Mouse (Mus musculus) heart, embryonic 13.5 days (tissue): ENCODE data around the gene Dhdds. TPM values are rescaled to one million over a fixed set of nuclear protein-coding genes. Genes with fewer than 3 reads are reported as not detected.

Source experiments
- ATAC-seq: fragments of 200-750 bp; cut with Nextera tagmentation; 2 replicates; pipeline ENCODE4 v1.8.0; 2017; ENCODE audit warnings: moderate TSS enrichment; ENCODE audit not compliant: insufficient number of reproducible peaks, low FRiP score, low TSS enrichment; ENCODE audit errors: extremely low read depth
- H3K27ac ChIP-seq: fragments of 300-500 bp; sonication (generic); replicated peaks from 2 replicates; pipeline ENCODE4 v1.5.1; 2015; ENCODE audit warnings: moderate library complexity, mild to moderate bottlenecking, inconsistent platforms
- H3K27me3 ChIP-seq: fragments of 300-500 bp; sonication (generic); replicated peaks from 2 replicates; pipeline ENCODE4 v1.6.1; 2015; ENCODE audit warnings: mild to moderate bottlenecking, inconsistent platforms
- H3K36me3 ChIP-seq: fragments of 300-500 bp; sonication (generic); 2 replicates; pipeline ENCODE4 v1.6.1; 2015; ENCODE audit warnings: mild to moderate bottlenecking, inconsistent platforms
- H3K4me1 ChIP-seq: fragments of 300-500 bp; sonication (generic); 2 replicates; pipeline ENCODE4 v1.6.1; 2015; ENCODE audit warnings: inconsistent platforms
- H3K4me2 ChIP-seq: fragments of 300-500 bp; sonication (generic); 2 replicates; pipeline ENCODE4 v1.6.1; 2015; ENCODE audit warnings: inconsistent platforms, mild to moderate bottlenecking, moderate library complexity
- H3K4me3 ChIP-seq: fragments of 300-500 bp; sonication (generic); 2 replicates; pipeline ENCODE4 v1.5.1; 2015; ENCODE audit warnings: moderate library complexity, mild to moderate bottlenecking, inconsistent platforms
- H3K9ac ChIP-seq: fragments of 300-500 bp; sonication (generic); 2 replicates; pipeline ENCODE4 v1.6.1; 2015; ENCODE audit warnings: inconsistent platforms, mild to moderate bottlenecking, moderate library complexity
- H3K9me3 ChIP-seq: fragments of 300-500 bp; sonication (generic); 2 replicates; pipeline ENCODE4 v1.6.1; 2016; ENCODE audit warnings: inconsistent platforms
- WGBS: fragments of 180-500 bp; shearing (Covaris S2); methylation state at CpG from one replicate; pipeline ENCODE4 v1.1.7; 2015; ENCODE audit warnings: mixed read lengths; 5-methylcytosine and 5-hydroxymethylcytosine counted together
- polyA plus RNA-seq: library from polyadenylated mRNA; unstranded; fragments of >200 nt; fragmentation: Nextera tagmentation; extraction: Ambion mirVana; gene quantifications from 2 replicates; pipeline ENCODE4 v1.2.1, GENCODE M21; 2015

Gene Dhdds
- polyA plus RNA-seq, 1 experiment from 2014 or later = 31.0 TPM

- 34% methylated on average over 3 of the region's 3 CpGs for WGBS
- H3K27ac ChIP-seq = no peak overlapping the region
- no peak overlapping the region for H3K9ac ChIP-seq
- H3K9me3 ChIP-seq = 0 out of 2 replicates have a peak, but pooled peaks cover 4% of the 10 kb centered on the region
- peaks cover 26% of the 10 kb centered on the region for H3K4me1 ChIP-seq
- H3K36me3 ChIP-seq = no peaks in the 10 kb centered on the region
- H3K27me3 ChIP-seq = no peaks in the 10 kb centered on the region
- no peak overlapping the region for H3K4me2 ChIP-seq
- H3K4me3 ChIP-seq = no peak overlapping the region
- no peak for ATAC-seq
Measured at GRCm38 (mm10) chr4:133941576-133941975, 59.1 kb downstream of the Dhdds start.

GRCm38 (mm10) chr4:133940386-133941260 lies 60.1 kb downstream of the Dhdds start:
- Histone ChIP-seq H3K4me3 (no peak overlapping the region), H3K9ac (0 out of 2 replicates have a peak overlapping the region, but pooled peaks have one; percentile 10), H3K27ac (no peak overlapping the region), H3K36me3 (no peaks in the 10 kb centered on the region), H3K4me1 (peaks cover 26% of the 10 kb centered on the region), H3K4me2 (no peak overlapping the region), H3K27me3 (no peaks in the 10 kb centered on the region), H3K9me3 (no peaks in the 10 kb centered on the region)
- no peak for ATAC-seq
- WGBS = 72% methylated on average over 13 of the region's 13 CpGs

GRCm38 (mm10) chr4:133938077-133938476 lies 62.6 kb downstream of the Dhdds start:
- H3K4me3 ChIP-seq = no peak overlapping the region
- no peak overlapping the region for H3K4me2 ChIP-seq
- no peaks in the 10 kb centered on the region for H3K36me3 ChIP-seq
- 21% methylated on average over 2 of the region's 2 CpGs for WGBS
- H3K27me3 ChIP-seq = no peaks in the 10 kb centered on the region
- H3K4me1 ChIP-seq = peaks cover 26% of the 10 kb centered on the region
- peak overlapping the region; percentile 24; the same call in 1 of the 2 replicates for H3K27ac ChIP-seq
- no peak overlapping the region for H3K9ac ChIP-seq
- no peak for ATAC-seq
- H3K9me3 ChIP-seq = no peaks in the 10 kb centered on the region

- WGBS = 56% methylated on average over 3 of the region's 3 CpGs
- no peak overlapping the region for H3K27ac ChIP-seq
Measured at GRCm38 (mm10) chr4:133931785-133932184, 68.9 kb downstream of the Dhdds start.

GRCm38 (mm10) chr4:133931349-133931748 lies 69.4 kb downstream of the Dhdds start:
- ATAC-seq = no peak
- Histone ChIP-seq H3K9me3 (no peaks in the 10 kb centered on the region), H3K9ac (no peak overlapping the region), H3K4me3 (no peak overlapping the region), H3K27me3 (no peaks in the 10 kb centered on the region), H3K27ac (no peak overlapping the region), H3K36me3 (no peaks in the 10 kb centered on the region), H3K4me1 (peaks cover 17% of the 10 kb centered on the region; the same call in 1 of the 2 replicates), H3K4me2 (peak overlapping the region; percentile 24; the same call in 1 of the 2 replicates)
- WGBS = 17% methylated on average over 10 of the region's 10 CpGs

More at GRCm38 (mm10) chr4:133931785-133932184, 68.9 kb downstream of the Dhdds start:
- Histone ChIP-seq H3K36me3 (no peaks in the 10 kb centered on the region), H3K27me3 (no peaks in the 10 kb centered on the region), H3K4me2 (peak overlapping the region; percentile 24; the same call in 1 of the 2 replicates), H3K9ac (no peak overlapping the region), H3K4me1 (peaks cover 17% of the 10 kb centered on the region; the same call in 1 of the 2 replicates), H3K9me3 (no peaks in the 10 kb centered on the region), H3K4me3 (no peak overlapping the region)
- ATAC-seq = no peak

- no peaks in the 10 kb centered on the region for H3K9me3 ChIP-seq
- peaks cover 17% of the 10 kb centered on the region; the same call in 1 of the 2 replicates for H3K4me1 ChIP-seq
- no peak for ATAC-seq
- H3K4me2 ChIP-seq = peak overlapping the region; percentile 20; the same call in 1 of the 2 replicates
- no peaks in the 10 kb centered on the region for H3K27me3 ChIP-seq
- H3K4me3 ChIP-seq = no peak overlapping the region
- WGBS = 27% methylated on average over 7 of the region's 7 CpGs
- H3K9ac ChIP-seq = no peak overlapping the region
- no peaks in the 10 kb centered on the region for H3K36me3 ChIP-seq
- peak overlapping the region; percentile 77 for H3K27ac ChIP-seq
Measured at GRCm38 (mm10) chr4:133929278-133929670, 71.4 kb downstream of the Dhdds start.

GRCm38 (mm10) chr4:133928576-133929277 lies 72.0 kb downstream of the Dhdds start:
- WGBS = 39% methylated on average over 15 of the region's 15 CpGs
- no peaks in the 10 kb centered on the region for H3K36me3 ChIP-seq
- H3K27me3 ChIP-seq = no peaks in the 10 kb centered on the region
- H3K4me3 ChIP-seq = no peak overlapping the region
- peaks cover 17% of the 10 kb centered on the region; the same call in 1 of the 2 replicates for H3K4me1 ChIP-seq
- ATAC-seq = no peak
- H3K9me3 ChIP-seq = no peaks in the 10 kb centered on the region
- peak overlapping the region; percentile 77 for H3K27ac ChIP-seq
- H3K9ac ChIP-seq = no peak overlapping the region
- peak overlapping the region; percentile 20; the same call in 1 of the 2 replicates for H3K4me2 ChIP-seq

GRCm38 (mm10) chr4:133925204-133925603 lies 75.5 kb downstream of the Dhdds start:
- Histone ChIP-seq H3K4me1 (peaks cover 11% of the 10 kb centered on the region; the same call in 1 of the 2 replicates), H3K4me2 (no peak overlapping the region), H3K27ac (peak overlapping the region; percentile 55), H3K9ac (no peak overlapping the region), H3K27me3 (no peaks in the 10 kb centered on the region), H3K9me3 (no peaks in the 10 kb centered on the region), H3K4me3 (no peak overlapping the region), H3K36me3 (no peaks in the 10 kb centered on the region)
- no peak for ATAC-seq
- WGBS = 50% methylated on average over 4 of the region's 4 CpGs

- H3K4me2 ChIP-seq = no peak overlapping the region
- H3K9ac ChIP-seq = no peak overlapping the region
- WGBS = 86% methylated on average over 5 of the region's 5 CpGs
- no peak for ATAC-seq
- H3K36me3 ChIP-seq = no peaks in the 10 kb centered on the region
- H3K9me3 ChIP-seq = no peaks in the 10 kb centered on the region
- H3K27me3 ChIP-seq = no peaks in the 10 kb centered on the region
- no peak overlapping the region for H3K4me3 ChIP-seq
- no peak overlapping the region for H3K27ac ChIP-seq
- peaks cover 8% of the 10 kb centered on the region; the same call in 1 of the 2 replicates for H3K4me1 ChIP-seq
Measured at GRCm38 (mm10) chr4:133923743-133924142, 77.0 kb downstream of the Dhdds start.
